Mouse (Mus musculus): ENCODE data around the gene Il4ra.

Il4ra gene

GRCm38 (mm10) chr7:125572737-125573136, 20.8 kb downstream of the Il4ra start:
- no peak for DNase-seq (ENCODE audit: low spot score in 2 of 2)

- DNase-seq (ENCODE audit: low spot score in 2 of 2) = no peak
Measured at GRCm38 (mm10) chr7:125573849-125574248, 21.9 kb downstream of the Il4ra start.

- DNase-seq (ENCODE audit: low spot score in 2 of 2) = no peak
Measured at GRCm38 (mm10) chr7:125574832-125575231, 22.9 kb downstream of the Il4ra start.

DNA sequence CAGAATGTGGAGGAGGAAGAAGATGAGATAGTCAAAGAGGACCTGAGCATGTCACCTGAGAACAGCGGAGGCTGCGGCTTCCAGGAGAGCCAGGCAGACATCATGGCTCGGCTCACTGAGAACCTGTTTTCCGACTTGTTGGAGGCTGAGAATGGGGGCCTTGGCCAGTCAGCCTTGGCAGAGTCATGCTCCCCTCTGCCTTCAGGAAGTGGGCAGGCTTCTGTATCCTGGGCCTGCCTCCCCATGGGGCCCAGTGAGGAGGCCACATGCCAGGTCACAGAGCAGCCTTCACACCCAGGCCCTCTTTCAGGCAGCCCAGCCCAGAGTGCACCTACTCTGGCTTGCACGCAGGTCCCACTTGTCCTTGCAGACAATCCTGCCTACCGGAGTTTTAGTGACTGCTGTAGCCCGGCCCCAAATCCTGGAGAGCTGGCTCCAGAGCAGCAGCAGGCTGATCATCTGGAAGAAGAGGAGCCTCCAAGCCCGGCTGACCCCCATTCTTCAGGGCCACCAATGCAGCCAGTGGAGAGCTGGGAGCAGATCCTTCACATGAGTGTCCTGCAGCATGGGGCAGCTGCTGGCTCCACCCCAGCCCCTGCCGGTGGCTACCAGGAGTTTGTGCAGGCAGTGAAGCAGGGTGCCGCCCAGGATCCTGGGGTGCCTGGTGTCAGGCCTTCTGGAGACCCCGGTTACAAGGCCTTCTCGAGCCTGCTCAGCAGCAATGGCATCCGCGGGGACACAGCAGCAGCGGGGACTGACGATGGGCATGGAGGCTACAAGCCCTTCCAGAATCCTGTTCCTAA, 24.0 kb downstream of the Il4ra start:
- DNase-seq (ENCODE audit: low spot score in 2 of 2) = no peak

DNA sequence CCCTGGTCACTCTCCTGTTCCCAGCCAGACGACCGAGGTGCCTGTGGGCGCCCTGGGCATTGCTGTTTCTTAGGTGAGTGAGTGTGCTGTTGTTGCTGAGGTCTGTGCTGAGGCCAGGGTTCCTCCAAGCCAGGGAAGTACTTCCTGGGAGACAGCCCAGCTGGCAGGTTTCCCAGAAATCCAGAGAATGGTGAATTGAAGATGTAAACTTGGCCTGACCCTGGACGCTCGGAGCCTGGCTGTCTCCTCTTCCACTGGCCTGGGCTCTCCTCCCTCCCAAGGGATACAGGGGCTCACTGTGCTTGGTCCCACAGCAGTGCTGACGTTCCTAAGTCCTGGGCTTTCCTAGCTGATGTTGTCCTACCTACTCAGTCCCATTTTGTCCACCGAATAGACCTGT, 25.1 kb downstream of the Il4ra start:
- peak in 1 of 2 experiments; percentile 61 for DNase-seq (ENCODE audit: low spot score in 2 of 2)

- DNase-seq (ENCODE audit: low spot score in 2 of 2) = no peak
Measured at GRCm38 (mm10) chr7:125577486-125578088, 25.7 kb downstream of the Il4ra start.

- no peak for DNase-seq (ENCODE audit: low spot score in 2 of 2)
Measured at GRCm38 (mm10) chr7:125578106-125578505, 26.2 kb downstream of the Il4ra start.

GRCm38 (mm10) chr7:125579545-125580219, 27.8 kb downstream of the Il4ra start:
- no peak for DNase-seq (ENCODE audit: low spot score in 2 of 2)

DNA sequence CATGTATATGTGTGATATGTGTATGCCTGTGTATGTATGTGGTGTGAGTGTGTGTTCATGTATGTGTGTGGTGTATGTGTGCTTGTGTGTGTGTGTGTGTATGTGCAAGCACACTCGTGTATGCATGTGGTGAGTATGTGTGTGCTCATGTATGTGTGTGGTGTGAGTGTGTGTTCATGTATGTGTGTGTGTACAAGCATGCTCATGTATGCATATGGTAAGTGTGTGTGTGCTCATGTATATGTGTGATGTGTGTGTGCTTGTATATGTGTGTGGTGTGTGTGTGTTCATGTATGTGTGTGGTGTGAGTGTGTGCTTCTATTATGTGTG, 28.3 kb downstream of the Il4ra start:
- no peak for DNase-seq (ENCODE audit: low spot score in 2 of 2)

DNA sequence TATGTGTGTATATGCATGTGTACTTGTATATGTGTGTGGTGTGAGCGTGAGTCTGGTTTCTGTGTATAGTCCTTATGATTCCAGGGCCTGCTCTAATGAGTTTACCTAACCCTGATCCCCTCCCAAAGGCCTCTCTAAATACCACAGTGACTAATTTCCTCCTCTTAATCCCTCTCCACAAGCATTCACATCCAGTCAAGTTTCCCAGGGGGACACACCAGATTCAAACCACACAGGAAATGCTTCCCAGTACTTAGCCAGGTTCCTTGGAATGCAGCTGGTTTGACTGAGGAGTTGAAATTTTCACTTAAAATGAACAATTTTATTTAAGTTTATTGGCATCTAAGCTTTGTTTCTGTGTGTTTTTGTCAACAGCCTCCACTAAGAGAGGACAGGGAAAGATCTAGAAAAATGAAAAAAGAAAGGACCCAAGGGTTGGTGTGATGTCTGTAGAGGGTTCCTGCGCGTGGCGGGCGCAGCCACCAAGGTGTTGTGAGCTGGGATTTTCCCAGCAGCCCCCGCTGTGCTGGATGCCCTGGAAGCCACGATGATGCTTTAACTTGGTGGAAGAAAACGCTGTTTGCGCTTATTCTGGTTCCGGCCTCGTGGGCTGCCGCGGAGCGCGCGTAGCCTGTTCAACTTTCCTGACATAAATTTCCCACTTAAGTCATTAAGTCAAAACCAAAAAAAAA, 28.9 kb downstream of the Il4ra start:
- DNase-seq (ENCODE audit: low spot score in 2 of 2) = no peak

GRCm38 (mm10) chr7:125581317-125581672, 29.4 kb downstream of the Il4ra start:
- peak; percentile 79 to 84 for DNase-seq (ENCODE audit: low spot score in 2 of 2)

- no peak for DNase-seq (ENCODE audit: low spot score in 2 of 2)
Measured at GRCm38 (mm10) chr7:125583325-125584004, 31.5 kb downstream of the Il4ra start.

DNA sequence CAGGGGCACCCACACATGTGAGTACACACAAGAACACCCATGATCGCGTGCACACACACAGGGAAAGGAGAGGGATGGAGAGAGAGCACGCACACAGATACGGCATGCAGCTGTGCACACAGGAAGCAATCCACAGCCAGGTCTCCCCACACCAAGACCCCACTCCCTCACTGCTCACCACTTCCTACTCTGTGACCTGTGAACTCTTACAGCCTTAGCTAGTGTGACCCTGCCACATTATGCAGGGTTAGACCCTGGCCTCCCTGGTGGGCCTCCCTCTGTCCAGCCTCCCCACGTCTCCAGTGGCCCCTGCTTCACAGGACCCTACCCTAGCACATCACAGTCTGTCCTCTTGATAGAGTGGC, 32.1 kb downstream of the Il4ra start:
- no peak for DNase-seq (ENCODE audit: low spot score in 2 of 2)

DNA sequence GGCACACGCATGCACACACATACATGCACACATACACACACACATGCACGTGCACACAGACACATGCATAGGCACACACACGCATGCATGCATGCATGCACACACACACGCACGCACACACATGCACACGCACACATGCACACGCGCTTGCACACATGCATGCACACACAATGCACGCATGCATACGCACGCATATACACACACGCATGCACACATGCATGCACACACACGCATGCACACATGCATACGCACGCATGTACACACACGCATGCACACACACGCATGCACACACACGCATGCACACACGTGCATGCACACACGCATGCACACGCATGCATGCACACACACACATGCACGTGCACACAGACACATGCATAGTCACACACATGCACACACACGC, 34.4 kb downstream of the Il4ra start:
- no peak for DNase-seq (ENCODE audit: low spot score in 2 of 2)

- DNase-seq (ENCODE audit: low spot score in 2 of 2) = no peak
Measured at GRCm38 (mm10) chr7:125588721-125589120, 36.8 kb downstream of the Il4ra start.

DNA sequence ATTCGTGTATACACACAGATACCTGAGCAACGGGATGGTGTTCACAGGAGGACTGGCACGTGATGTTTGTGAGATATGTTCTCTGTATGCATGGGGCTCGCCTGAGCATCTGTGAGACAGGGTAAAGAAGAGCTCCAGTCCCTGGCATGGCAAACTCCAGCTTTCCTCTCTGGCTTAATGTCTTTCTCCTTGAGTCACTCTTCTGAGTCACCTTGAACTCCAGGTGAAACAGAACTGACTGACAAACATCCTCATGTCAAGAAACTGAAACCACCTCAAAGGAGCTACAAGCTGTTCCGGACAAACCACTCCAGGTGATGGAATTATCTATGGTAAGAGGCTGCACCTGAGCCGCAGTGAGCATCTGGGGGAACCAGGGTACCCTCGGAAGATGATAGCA, 38.0 kb downstream of the Il4ra start:
- no peak for DNase-seq (ENCODE audit: low spot score in 2 of 2)

DNA sequence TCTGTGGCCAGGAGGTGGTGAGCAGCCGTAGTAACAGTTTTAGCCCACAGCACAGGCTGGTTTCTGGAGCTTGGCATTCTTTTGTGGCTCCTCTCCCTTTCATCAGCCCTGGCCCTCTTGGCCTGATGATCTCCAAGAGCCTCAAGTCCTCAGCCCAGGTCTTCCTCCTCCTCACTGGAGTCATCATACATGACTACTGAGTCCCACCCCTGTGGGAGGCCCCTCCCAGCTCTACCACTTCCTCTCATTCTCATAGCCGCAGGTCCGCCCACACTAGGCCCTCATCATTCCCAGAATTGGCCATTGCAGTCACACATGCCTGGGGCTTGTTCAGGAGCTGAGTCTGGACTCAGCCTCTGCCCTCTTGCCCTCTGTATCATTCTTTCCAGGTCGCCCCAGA, 41.9 kb downstream of the Il4ra start:
- DNase-seq (ENCODE audit: low spot score in 2 of 2) = no peak

DNA sequence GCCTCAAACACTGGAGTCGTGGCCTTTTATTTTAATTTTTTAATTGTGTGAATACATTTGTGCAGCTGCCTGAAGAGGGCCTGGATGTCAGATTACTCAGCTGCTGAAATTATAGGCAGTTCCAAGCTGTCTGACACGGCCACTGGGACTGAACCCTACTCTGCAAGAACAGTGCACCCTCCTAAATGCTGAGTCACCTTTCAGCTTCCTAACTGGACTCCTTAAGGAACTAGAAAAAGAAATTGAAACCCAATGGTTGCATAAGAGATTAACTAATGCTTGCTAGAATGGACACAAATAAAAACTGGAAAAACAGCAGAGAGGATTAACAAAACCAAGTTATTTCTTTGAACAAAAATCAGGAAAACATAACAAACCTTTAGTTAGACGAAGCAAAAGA, 44.5 kb downstream of the Il4ra start:
- no peak for DNase-seq (ENCODE audit: low spot score in 2 of 2)

DNA sequence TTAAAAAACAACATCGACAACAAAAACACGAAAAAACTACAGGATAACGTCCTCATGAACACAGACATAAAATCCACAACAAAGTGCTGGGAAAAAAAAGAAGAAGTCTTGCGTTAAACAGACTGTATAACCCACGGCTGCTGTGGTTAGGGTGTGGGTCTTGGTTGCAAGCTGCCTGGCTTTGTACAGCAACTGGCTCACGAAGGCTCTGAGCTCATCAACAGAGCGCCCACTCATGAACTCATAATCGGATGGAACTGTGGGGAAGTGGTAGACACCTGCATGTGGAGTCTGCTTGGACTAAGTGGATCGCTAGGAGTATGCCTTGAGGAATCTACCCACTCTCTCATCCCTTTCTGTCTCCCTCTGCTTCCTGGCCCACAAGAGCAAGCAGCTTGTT, 45.2 kb downstream of the Il4ra start:
- DNase-seq (ENCODE audit: low spot score in 2 of 2) = no peak

- DNase-seq (ENCODE audit: low spot score in 2 of 2) = no peak
Measured at GRCm38 (mm10) chr7:125597516-125598347, 45.8 kb downstream of the Il4ra start.

DNA sequence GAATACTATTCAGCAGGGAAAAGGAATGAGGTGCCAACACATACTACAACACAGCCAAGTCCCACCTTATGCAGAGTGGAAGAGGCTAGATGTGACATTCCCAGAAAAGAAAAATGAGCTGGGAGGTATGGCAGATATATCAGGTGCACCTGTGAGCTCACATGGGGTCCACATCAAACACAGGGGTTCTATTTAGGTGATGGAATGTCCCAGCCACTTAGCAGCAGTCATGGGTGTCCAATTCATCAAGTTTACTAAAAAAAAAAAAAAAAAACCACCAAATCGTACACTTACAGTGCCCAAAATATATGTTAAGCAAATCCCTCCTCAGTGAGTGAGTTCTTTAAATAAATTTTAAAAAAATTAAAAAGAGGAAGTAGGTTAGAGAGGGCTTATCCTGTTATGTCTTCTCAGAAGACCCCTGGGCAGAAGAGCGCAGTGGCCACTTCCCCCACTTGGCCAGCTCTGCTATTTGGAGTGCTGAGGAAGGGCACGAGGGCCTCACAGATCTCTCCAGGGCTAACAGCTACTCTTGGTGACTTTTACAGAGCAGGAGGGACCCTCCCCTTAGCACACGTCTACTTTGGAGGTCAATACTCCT, 47.6 kb downstream of the Il4ra start:
- no peak for DNase-seq (ENCODE audit: low spot score in 2 of 2)

Measured in urinary bladder, adult 18-20 months (tissue).